Mouse (Mus musculus): Measurements from ENCODE around the gene Pkmyt1. TPM values are rescaled to one million over a fixed set of nuclear protein-coding genes. Genes with fewer than 3 reads are reported as not detected.

The Pkmyt1 gene
- 21.1 and 24.5 TPM in 2 replicates for polyA plus RNA-seq (2015; fragmentation: Nextera tagmentation; extraction: Ambion mirVana)

DNA sequence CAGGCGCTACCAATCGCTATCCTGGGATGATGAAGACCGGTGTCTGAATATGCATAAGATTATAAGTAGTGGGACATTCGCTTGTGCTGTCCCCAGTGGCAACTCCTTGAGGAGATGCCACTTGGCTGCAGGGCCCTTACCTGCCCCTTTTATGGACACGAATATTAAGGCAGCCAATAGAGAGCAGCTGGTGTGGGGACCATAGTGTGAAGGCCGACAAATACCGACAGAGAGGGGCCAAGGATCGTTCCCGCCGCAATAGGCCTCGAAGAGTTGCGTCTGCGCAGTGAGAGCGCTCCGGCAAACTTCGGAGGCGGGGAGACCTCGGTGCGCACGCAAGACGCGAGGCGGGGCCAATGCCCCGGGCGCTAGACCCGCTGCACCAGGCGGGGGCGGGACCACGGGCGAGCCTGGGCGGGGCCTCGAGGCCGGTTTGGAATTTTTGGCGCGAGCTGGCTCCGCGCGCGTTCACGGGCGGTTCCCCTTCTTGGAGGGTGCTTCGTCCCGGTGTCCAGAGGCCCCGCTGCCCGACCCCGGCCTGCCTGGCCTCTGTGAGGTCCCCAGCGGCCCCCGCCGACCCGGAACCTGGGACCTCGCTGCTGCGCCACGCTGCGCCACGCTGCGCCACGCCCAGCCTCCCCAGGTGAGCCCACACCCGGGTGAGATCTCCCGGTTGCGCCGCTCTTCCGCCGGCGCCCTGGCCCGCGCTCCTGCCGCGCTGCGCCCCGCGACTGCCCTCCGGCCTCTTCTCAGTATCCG lies at the start of gene Pkmyt1:
Gene Pkmyt1, plus strand, starts transcription at position 338 of the 759 bp plus-strand sequence.
- DNase-seq (ENCODE audit: low spot score) (peak; percentile 96), ATAC-seq (replicated peaks; ENCODE audit: low FRiP score, low read depth) (peak; percentile 93)
- Histone ChIP-seq H3K4me2 (ENCODE audit: low read length) (peak within 1 kb of the TSS; percentile 88), H3K9me3 (replicated peaks; ENCODE audit: low read length) (no peaks in the 10 kb centered on the region), H3K27ac (peak within 1 kb of the TSS; percentile 84), H3K4me1 (replicated peaks; ENCODE audit: insufficient read depth, low read length) (peaks cover 4% of the 10 kb centered on the region; the same call in 1 of the 2 replicates), H3K27me3 (ENCODE audit: insufficient read depth, low read length) (no peaks in the 10 kb centered on the region), H3K9ac (ENCODE audit: low read depth, low read length) (peak within 1 kb of the TSS; percentile 73), H3K36me3 (ENCODE audit: insufficient read depth, low read length) (no peaks in the 10 kb centered on the region), H3K4me3 (replicated peaks; ENCODE audit: low read depth, low read length) (peak within 1 kb of the TSS; percentile 76)
- 1% methylated on average over 69 of the region's 73 CpGs for WGBS
- TF ChIP-seq CTCF (IDR thresholded peaks at IDR 0.05; ENCODE audit: low read depth), result peak; percentile 29; the same call in 1 of the 2 replicates

DNA sequence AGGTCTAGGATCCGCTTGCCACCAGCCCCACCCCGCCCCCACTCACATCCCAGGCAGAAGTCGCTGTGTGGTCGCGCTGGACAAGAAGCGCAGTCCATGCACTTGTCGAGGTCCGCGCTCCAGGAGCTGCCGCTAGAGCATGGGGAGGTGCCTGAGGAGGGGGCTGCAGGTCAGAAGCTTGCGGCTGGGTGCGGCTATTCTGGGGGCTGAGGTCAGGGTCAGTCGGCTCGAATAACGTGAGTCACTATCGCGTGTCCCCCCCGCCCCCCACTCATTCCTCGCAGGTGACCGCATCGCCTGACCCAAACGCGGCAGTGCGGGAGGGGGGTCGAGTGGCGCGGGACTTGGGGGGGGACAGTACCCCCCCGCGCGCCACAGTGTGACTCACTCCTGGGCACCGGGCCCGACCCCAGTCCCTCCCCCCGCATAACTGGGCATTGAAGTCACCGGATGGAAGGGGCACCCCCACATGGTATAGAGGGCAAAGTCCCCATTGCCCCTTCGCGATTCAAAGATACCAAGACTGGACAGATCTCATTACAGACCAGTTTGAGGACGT lies 49.6 kb upstream of the Pkmyt1 start:
- TF ChIP-seq CTCF (IDR thresholded peaks at IDR 0.05; ENCODE audit: low read depth), result no peak
- Histone ChIP-seq H3K36me3 (ENCODE audit: insufficient read depth, low read length) (no peaks in the 10 kb centered on the region), H3K27ac (peak overlapping the region; percentile 72), H3K4me2 (ENCODE audit: low read length) (peak overlapping the region; percentile 93), H3K27me3 (ENCODE audit: insufficient read depth, low read length) (peaks cover 10% of the 10 kb centered on the region; the same call in 1 of the 2 replicates), H3K9me3 (replicated peaks; ENCODE audit: low read length) (no peaks in the 10 kb centered on the region), H3K4me1 (replicated peaks; ENCODE audit: insufficient read depth, low read length) (peaks cover 27% of the 10 kb centered on the region), H3K4me3 (replicated peaks; ENCODE audit: low read depth, low read length) (peak overlapping the region; percentile 48), H3K9ac (ENCODE audit: low read depth, low read length) (peak overlapping the region; percentile 47)
- no peak for DNase-seq (ENCODE audit: low spot score)
- under 1% methylated on average over 37 of the region's 37 CpGs for WGBS
- 0 out of 2 replicates have a peak, but pooled peaks have one; percentile 11 for ATAC-seq (replicated peaks; ENCODE audit: low FRiP score, low read depth)

DNA sequence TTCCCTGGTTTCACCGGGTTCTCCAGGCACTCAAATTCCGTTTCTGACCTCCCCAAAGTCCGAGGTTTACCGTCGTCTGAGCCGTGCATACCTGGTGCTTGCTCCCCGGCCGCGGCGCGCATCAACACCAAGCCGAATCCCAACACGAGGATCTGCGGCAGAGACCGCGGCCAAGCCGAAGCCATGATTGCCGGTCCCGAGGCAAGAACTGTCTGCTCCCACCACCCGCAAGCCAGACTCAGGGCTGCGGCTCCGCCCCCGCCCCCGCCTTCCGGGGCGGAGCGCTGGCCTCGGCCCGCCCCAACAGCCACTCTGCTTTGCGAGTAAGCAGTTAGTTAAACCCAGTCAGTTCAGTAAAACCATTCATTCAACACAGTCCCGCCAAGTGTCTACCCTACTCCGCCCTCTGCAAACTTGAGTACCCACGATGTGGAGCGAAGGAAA lies 48.9 kb upstream of the Pkmyt1 start, which contains the start of gene Tnfrsf12a:
Gene Tnfrsf12a, minus strand, starts transcription at position 233 of the 444 bp plus-strand sequence.
- H3K27me3 ChIP-seq (ENCODE audit: insufficient read depth, low read length), result peaks cover 10% of the 10 kb centered on the region; the same call in 1 of the 2 replicates
- no peak for TF ChIP-seq CTCF (IDR thresholded peaks at IDR 0.05; ENCODE audit: low read depth)
- H3K4me2 ChIP-seq (ENCODE audit: low read length), result peak within 1 kb of the TSS; percentile 93
- H3K4me1 ChIP-seq (replicated peaks; ENCODE audit: insufficient read depth, low read length), result peaks cover 27% of the 10 kb centered on the region
- no peaks in the 10 kb centered on the region for H3K9me3 ChIP-seq (replicated peaks; ENCODE audit: low read length)
- H3K36me3 ChIP-seq (ENCODE audit: insufficient read depth, low read length), result no peaks in the 10 kb centered on the region
- DNase-seq (ENCODE audit: low spot score) (peak; percentile 89), ATAC-seq (replicated peaks; ENCODE audit: low FRiP score, low read depth) (peak; percentile 29)
- H3K27ac ChIP-seq, result peak within 1 kb of the TSS; percentile 72
- H3K4me3 ChIP-seq (replicated peaks; ENCODE audit: low read depth, low read length), result peak within 1 kb of the TSS; percentile 48
- H3K9ac ChIP-seq (ENCODE audit: low read depth, low read length), result peak within 1 kb of the TSS; percentile 47
- under 1% methylated on average over 34 of the region's 34 CpGs for WGBS

DNA sequence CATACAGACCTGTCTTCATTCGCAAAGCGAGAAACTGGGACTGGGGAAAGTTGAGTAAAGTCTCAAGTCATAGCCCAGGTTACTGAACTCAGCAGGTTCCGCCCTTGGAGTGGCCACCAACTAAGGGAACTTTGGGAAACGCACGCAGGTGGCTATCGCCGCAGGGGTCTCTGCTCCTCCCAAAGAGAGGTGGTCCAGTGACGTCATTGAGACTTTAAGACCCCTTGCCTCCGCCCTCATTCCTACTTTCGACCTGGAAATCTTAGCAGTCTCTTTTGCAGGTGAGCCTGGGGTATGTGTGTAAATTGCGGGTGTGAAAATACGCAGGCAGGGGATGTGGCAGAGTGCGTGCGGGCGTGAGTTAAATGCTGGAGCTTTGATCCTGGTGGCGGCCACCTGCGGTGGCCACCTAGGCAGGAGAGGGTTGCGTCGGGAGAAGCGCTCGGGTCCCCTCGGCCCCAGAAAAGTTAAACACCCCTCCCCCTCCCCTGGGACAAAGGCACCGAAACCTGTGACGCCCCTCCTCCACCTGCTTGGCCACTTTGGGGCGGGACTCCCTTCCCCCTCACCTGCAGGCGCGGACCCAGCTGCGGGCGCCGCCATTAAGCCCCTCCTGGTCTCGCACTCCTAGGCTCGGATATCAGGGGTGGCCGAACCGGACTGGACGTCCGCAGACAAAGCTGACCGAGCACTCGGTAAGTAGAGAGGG lies 46.9 kb upstream of the Pkmyt1 start, which contains the start of gene Cldn6:
Gene Cldn6, plus strand, starts transcription at position 123 of the 709 bp plus-strand sequence.
- H3K27me3 ChIP-seq (ENCODE audit: insufficient read depth, low read length), result peaks cover 10% of the 10 kb centered on the region; the same call in 1 of the 2 replicates

DNA sequence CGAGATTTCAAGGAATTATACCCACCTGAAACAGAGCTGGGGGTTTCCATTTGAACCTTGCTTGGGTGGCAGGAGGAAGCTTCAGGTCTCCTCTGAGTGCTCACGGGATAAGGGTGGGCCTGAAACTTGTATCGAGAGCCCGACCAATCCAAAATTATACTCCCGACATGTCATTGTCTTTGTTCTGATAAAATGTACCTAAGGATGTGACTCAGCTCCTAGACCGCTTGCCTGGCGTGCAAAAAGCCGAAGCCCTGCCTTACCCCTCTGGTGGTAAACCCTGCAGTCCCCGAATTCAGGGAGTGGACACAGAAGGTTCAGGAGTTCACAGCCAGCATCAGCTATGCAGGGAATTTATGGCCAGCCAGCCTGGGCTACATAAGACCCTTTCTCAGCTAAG lies 45.8 kb upstream of the Pkmyt1 start:
- Histone ChIP-seq H3K4me2 (ENCODE audit: low read length) (peak overlapping the region; percentile 60), H3K9me3 (replicated peaks; ENCODE audit: low read length) (no peaks in the 10 kb centered on the region), H3K27ac (peak overlapping the region; percentile 60), H3K9ac (ENCODE audit: low read depth, low read length) (no peak overlapping the region), H3K4me3 (replicated peaks; ENCODE audit: low read depth, low read length) (peak overlapping the region; percentile 38; the same call in 1 of the 2 replicates), H3K4me1 (replicated peaks; ENCODE audit: insufficient read depth, low read length) (peaks cover 23% of the 10 kb centered on the region), H3K36me3 (ENCODE audit: insufficient read depth, low read length) (no peaks in the 10 kb centered on the region), H3K27me3 (ENCODE audit: insufficient read depth, low read length) (peaks cover 10% of the 10 kb centered on the region; the same call in 1 of the 2 replicates)
- 67% methylated on average over 9 of the region's 9 CpGs for WGBS
- no peak for TF ChIP-seq CTCF (IDR thresholded peaks at IDR 0.05; ENCODE audit: low read depth)
- DNase-seq (ENCODE audit: low spot score), result no peak
- no peak for ATAC-seq (replicated peaks; ENCODE audit: low FRiP score, low read depth)

More for the DNA sequence above, 46.9 kb upstream of the Pkmyt1 start, which contains the start of gene Cldn6:
- H3K9me3 ChIP-seq (replicated peaks; ENCODE audit: low read length), result no peaks in the 10 kb centered on the region
- ATAC-seq (replicated peaks; ENCODE audit: low FRiP score, low read depth) (no peak), DNase-seq (ENCODE audit: low spot score) (no peak)
- H3K4me2 ChIP-seq (ENCODE audit: low read length), result peak within 1 kb of the TSS; percentile 60
- WGBS, result 3% methylated on average over 38 of the region's 38 CpGs
- H3K36me3 ChIP-seq (ENCODE audit: insufficient read depth, low read length), result no peaks in the 10 kb centered on the region
- peak within 1 kb of the TSS; percentile 38 for H3K4me3 ChIP-seq (replicated peaks; ENCODE audit: low read depth, low read length)
- peak within 1 kb of the TSS; percentile 60 for H3K27ac ChIP-seq
- peak within 1 kb of the TSS; percentile 57 for H3K9ac ChIP-seq (ENCODE audit: low read depth, low read length)
- TF ChIP-seq CTCF (IDR thresholded peaks at IDR 0.05; ENCODE audit: low read depth), result no peak
- H3K4me1 ChIP-seq (replicated peaks; ENCODE audit: insufficient read depth, low read length), result peaks cover 33% of the 10 kb centered on the region
